Mouse (Mus musculus): ENCODE measurements around the gene Cbx8.

DNA sequence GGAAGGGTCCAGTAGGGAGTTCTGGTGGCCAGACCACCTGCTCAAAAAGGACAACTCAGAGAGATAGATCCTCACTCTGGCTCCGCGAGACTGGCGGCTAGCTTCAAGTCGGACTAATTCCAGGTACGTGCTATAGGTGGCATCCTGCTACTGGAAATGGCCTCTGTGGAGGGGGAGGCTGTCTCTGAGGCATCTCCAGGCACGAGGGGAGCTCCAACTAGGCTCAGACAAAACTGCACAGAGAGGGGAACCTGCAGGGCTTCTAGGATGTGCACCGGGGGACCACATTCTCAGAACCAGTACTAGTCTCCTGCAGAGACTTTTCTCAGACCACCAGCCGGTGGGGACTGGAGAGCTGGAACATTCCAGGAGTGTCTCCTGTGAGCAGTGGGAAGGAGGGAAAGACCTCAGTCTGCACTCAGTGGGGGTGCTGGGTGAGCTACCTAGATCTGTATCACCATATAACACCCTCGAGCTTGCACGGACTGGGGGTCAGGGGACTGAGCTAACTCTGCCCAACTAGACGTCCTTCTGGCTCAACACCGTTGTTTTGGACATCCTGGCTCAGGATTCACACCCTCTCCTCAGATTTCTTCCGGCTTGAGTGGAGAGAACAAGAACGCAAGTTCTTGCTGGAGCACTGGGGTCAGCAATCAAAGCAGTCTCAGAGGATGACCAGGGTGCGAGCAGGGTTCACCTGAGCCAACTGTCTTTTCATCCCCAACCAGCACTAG is 11.3 kb upstream of the Cbx8 start:
- TF ChIP-seq CTCF (IDR thresholded peaks at IDR 0.05; ENCODE audit: extremely low read depth, insufficient read depth, low read length) = peak; percentile 77
- TF ChIP-seq POLR2A (IDR thresholded peaks at IDR 0.05; ENCODE audit: extremely low read depth, insufficient read depth, low read length) = no peak
